Mouse (Mus musculus): ENCODE data around the gene Xpa.
A peak's percentile ranks its signal among the peaks of the same experiment; 100 is the strongest.

- TF ChIP-seq CTCF (IDR thresholded peaks at IDR 0.05; ENCODE audit: low read depth, low read length) (peak; percentile 51), POLR2A (IDR thresholded peaks at IDR 0.05; ENCODE audit: insufficient read depth, low read length) (no peak)
Observed at GRCm38 (mm10) chr4:46130221-46130620, 65.9 kb downstream of the Xpa start.
